Mouse (Mus musculus) midbrain, embryonic 16.5 days (tissue): ENCODE results near the gene Shank2. TPM values are rescaled to one million over a fixed set of nuclear protein-coding genes. Genes with fewer than 3 reads are reported as not detected.
A peak's percentile ranks its signal among the peaks of the same experiment; 100 is the strongest.

Experiments
- ATAC-seq: fragments of 200-750 bp; cut with Nextera tagmentation; 2 replicates; pipeline ENCODE4 v1.8.0; 2017; ENCODE audit warnings: moderate TSS enrichment
- H3K27ac ChIP-seq: fragments of 300-500 bp; sonication (generic); 2 replicates; pipeline ENCODE4 v1.5.1; 2014; ENCODE audit warnings: mild to moderate bottlenecking, low read length, mixed read lengths
- H3K27me3 ChIP-seq: fragments of 300-500 bp; sonication (generic); 2 replicates; pipeline ENCODE4 v1.6.1; 2014; ENCODE audit warnings: low read depth, low read length, mixed read lengths; ENCODE audit not compliant: control insufficient read depth, insufficient read depth
- H3K36me3 ChIP-seq: fragments of 300-500 bp; sonication (generic); 2 replicates; pipeline ENCODE4 v1.6.1; 2014; ENCODE audit warnings: mild to moderate bottlenecking, low read length, moderate library complexity, mixed read lengths; ENCODE audit not compliant: control insufficient read depth, insufficient read depth
- H3K4me1 ChIP-seq: fragments of 300-500 bp; sonication (generic); 2 replicates; pipeline ENCODE4 v1.6.1; 2014; ENCODE audit warnings: mild to moderate bottlenecking, low read length, mixed read lengths; ENCODE audit not compliant: control insufficient read depth, insufficient read depth
- H3K4me2 ChIP-seq: fragments of 300-500 bp; sonication (generic); 2 replicates; pipeline ENCODE4 v1.6.1; 2014; ENCODE audit warnings: mild to moderate bottlenecking, low read length, mixed read lengths
- H3K4me3 ChIP-seq: fragments of 300-500 bp; sonication (generic); 2 replicates; pipeline ENCODE4 v1.5.1; 2014; ENCODE audit warnings: low read depth, mild to moderate bottlenecking, low read length, moderate library complexity, mixed read lengths
- H3K9ac ChIP-seq: fragments of 300-500 bp; sonication (generic); 2 replicates; pipeline ENCODE4 v1.6.1; 2014; ENCODE audit warnings: low read depth, low read length, mixed read lengths
- H3K9me3 ChIP-seq: fragments of 300-500 bp; sonication (generic); replicated peaks from 2 replicates; pipeline ENCODE4 v1.6.1; 2014; ENCODE audit warnings: mild to moderate bottlenecking, low read length, mixed read lengths; ENCODE audit not compliant: control insufficient read depth, poor library complexity, severe bottlenecking
- WGBS: fragments of 180-500 bp; shearing (Covaris S2); extraction: QIAGEN DNeasy Blood & Tissue Kit; methylation state at CpG from one replicate; pipeline ENCODE4 v1.1.7; 2014; 5-methylcytosine and 5-hydroxymethylcytosine counted together
- polyA plus RNA-seq: library from polyadenylated mRNA; unstranded; fragments of >200 nt; fragmentation: Nextera tagmentation; extraction: Ambion mirVana; gene quantifications from 2 replicates; pipeline ENCODE4 v1.2.1, GENCODE M21; 2015

Gene Shank2
- polyA plus RNA-seq, 1 experiment from 2014 or later, result 10.5 TPM

DNA sequence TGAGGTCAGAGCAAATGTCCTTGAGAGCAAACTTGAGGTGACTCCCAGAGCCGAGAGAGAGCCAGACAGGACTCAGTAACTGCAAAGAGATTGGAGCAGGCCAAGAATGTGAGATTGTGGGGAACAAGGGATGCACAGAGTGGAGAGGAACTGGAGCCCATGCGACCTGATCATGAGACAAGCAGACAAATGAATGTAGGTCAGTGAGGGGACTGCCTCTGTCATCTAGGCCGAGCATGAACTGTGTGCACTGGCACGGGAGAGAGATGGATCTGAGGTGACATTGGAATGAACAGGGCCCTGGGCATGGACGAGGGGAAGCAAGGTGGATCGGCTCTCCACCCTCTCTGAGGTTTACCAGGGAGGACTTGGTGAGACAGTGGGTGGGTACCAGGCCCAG, 260.9 kb downstream of the Shank2 start:
- WGBS, result 78% methylated on average over 6 of the region's 6 CpGs
- Histone ChIP-seq H3K27me3 (no peaks in the 10 kb centered on the region), H3K36me3 (no peaks in the 10 kb centered on the region; the same call in 1 of the 2 replicates), H3K9me3 (no peaks in the 10 kb centered on the region), H3K27ac (no peak overlapping the region), H3K4me1 (peaks cover 5% of the 10 kb centered on the region), H3K4me3 (no peak overlapping the region), H3K9ac (no peak overlapping the region), H3K4me2 (no peak overlapping the region)
- no peak for ATAC-seq

GRCm38 (mm10) chr7:144266745-144267144, 265.0 kb downstream of the Shank2 start:
- WGBS, result 78% methylated on average over 7 of the region's 7 CpGs
- no peak for ATAC-seq

DNA sequence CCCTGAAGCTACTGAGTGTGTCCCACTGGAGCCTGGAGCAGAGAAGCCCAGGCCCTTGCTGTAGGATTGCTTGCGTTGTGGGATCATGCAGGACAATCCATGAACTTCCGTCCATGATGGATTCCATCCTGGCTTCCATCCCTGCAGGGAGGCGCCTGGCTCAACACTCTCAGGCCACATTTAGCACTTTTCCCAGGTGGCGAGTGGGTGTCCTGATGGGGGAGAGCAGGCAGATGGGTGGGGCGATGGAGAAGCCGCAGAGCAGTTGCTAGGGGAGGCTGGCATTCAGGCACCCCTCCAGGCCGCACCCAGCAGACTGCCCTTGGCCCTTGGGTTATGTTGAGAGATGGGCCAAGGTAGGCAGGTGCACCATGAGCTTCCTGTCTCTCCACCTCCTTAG, 266.6 kb downstream of the Shank2 start:
- Histone ChIP-seq H3K9me3 (no peaks in the 10 kb centered on the region), H3K27ac (no peak overlapping the region), H3K36me3 (no peaks in the 10 kb centered on the region), H3K27me3 (no peaks in the 10 kb centered on the region), H3K9ac (no peak overlapping the region), H3K4me2 (no peak overlapping the region), H3K4me3 (no peak overlapping the region), H3K4me1 (no peaks in the 10 kb centered on the region)
- 89% methylated on average over 7 of the region's 7 CpGs for WGBS
- no peak for ATAC-seq

More at GRCm38 (mm10) chr7:144266745-144267144, 265.0 kb downstream of the Shank2 start:
- no peak overlapping the region for H3K27ac ChIP-seq
- H3K4me1 ChIP-seq, result no peaks in the 10 kb centered on the region
- H3K27me3 ChIP-seq, result no peaks in the 10 kb centered on the region
- H3K9ac ChIP-seq, result no peak overlapping the region
- no peaks in the 10 kb centered on the region for H3K36me3 ChIP-seq
- H3K4me3 ChIP-seq, result no peak overlapping the region
- no peaks in the 10 kb centered on the region for H3K9me3 ChIP-seq
- H3K4me2 ChIP-seq, result no peak overlapping the region

DNA sequence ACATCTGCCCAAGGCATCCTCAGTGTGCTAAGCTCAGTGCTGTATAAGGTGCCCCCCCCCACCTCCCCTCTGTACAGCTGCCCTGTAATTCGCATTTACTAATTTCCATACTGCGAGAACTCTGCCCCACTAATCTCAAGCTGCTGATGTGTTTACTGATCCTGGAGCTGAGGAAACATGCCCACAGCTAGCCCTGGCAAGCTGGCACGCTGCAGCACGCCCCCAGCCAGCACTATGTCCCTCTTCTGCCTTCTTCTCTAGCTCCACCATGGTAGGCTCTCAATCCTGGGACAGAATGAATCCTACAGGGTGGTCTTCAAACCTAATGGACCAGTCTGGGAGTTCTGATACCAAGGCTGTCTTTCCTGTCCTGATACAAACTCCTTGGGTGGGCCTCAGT, 267.1 kb downstream of the Shank2 start:
- H3K4me3 ChIP-seq, result no peak overlapping the region
- no peaks in the 10 kb centered on the region for H3K9me3 ChIP-seq
- no peak overlapping the region for H3K4me2 ChIP-seq
- H3K4me1 ChIP-seq, result no peaks in the 10 kb centered on the region
- no peaks in the 10 kb centered on the region for H3K27me3 ChIP-seq
- ATAC-seq, result no peak
- H3K9ac ChIP-seq, result no peak overlapping the region
- no peak overlapping the region for H3K27ac ChIP-seq
- no peaks in the 10 kb centered on the region for H3K36me3 ChIP-seq
- WGBS, result 74% methylated on average over 4 of the region's 4 CpGs

- H3K36me3 ChIP-seq, result no peaks in the 10 kb centered on the region
- ATAC-seq, result no peak
- WGBS, result 94% methylated on average over 2 of the region's 2 CpGs
- H3K4me3 ChIP-seq, result no peak overlapping the region
- no peak overlapping the region for H3K9ac ChIP-seq
- H3K27me3 ChIP-seq, result no peaks in the 10 kb centered on the region
- no peak overlapping the region for H3K27ac ChIP-seq
- H3K4me2 ChIP-seq, result no peak overlapping the region
- H3K4me1 ChIP-seq, result no peaks in the 10 kb centered on the region
- H3K9me3 ChIP-seq, result no peaks in the 10 kb centered on the region
Observed at GRCm38 (mm10) chr7:144271074-144271473, 269.3 kb downstream of the Shank2 start.

GRCm38 (mm10) chr7:144278703-144279102, 277.0 kb downstream of the Shank2 start:
- Histone ChIP-seq H3K27me3 (no peaks in the 10 kb centered on the region), H3K4me3 (no peak overlapping the region), H3K27ac (no peak overlapping the region), H3K9me3 (no peaks in the 10 kb centered on the region), H3K9ac (no peak overlapping the region), H3K4me1 (peaks cover 7% of the 10 kb centered on the region), H3K36me3 (no peaks in the 10 kb centered on the region), H3K4me2 (no peak overlapping the region)
- no peak for ATAC-seq
- WGBS, result 71% methylated on average over 4 of the region's 4 CpGs

- peak; percentile 27 for ATAC-seq
- peaks cover 43% of the 10 kb centered on the region for H3K4me1 ChIP-seq
- no peaks in the 10 kb centered on the region for H3K27me3 ChIP-seq
- peak overlapping the region; percentile 96 for H3K27ac ChIP-seq
- H3K4me3 ChIP-seq, result peak overlapping the region; percentile 54
- H3K9ac ChIP-seq, result peak overlapping the region; percentile 83
- H3K4me2 ChIP-seq, result peak overlapping the region; percentile 68
- WGBS, result 3% methylated on average over 6 of the region's 6 CpGs
- H3K36me3 ChIP-seq, result no peaks in the 10 kb centered on the region
- no peaks in the 10 kb centered on the region for H3K9me3 ChIP-seq
Observed at GRCm38 (mm10) chr7:144283701-144284100, 282.0 kb downstream of the Shank2 start.

DNA sequence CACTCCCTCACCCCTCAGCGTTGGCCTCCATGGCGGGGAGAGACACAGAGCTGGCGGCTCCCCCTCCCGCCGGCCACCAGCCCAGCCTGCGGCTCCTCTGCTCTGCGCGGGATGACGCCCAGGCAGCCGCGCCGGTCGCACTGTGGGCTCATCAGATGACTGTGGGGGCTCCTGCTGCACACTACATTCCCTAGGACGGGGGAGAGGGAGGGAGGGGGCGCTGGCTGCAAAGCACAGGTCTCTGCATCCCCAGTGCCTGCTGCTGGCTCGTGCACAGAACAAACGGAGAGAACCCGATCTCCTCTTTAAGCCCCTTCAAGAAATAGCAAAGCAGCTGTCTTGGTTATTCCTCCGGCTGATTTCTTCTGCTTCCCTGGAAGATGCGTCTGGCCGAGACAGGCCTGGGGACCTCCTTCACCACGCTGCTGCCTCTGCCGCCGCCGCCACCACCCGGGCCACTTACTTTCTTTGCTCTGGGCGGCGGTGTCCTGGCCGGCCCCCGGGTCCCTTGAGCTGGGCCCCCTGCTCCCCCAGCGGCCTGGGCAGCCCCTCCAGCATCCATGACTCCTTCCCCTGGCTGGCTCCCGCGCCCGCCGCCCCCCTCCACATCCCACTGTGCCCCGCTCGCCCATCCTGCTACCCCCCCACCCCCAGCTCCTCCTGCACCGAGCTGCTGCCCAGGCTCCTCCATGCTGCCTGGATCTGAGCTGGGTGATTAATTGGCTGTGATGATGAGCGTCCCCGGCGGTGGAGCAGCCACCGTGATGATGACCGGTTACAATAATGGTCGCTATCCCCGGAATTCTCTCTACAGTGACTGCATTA, 282.7 kb downstream of the Shank2 start:
- Histone ChIP-seq H3K4me1 (peaks cover 48% of the 10 kb centered on the region), H3K4me3 (peak overlapping the region; percentile 54), H3K4me2 (peak overlapping the region; percentile 68), H3K9me3 (no peaks in the 10 kb centered on the region), H3K27me3 (no peaks in the 10 kb centered on the region), H3K36me3 (no peaks in the 10 kb centered on the region), H3K27ac (peak overlapping the region; percentile 96), H3K9ac (peak overlapping the region; percentile 83)
- WGBS, result under 1% methylated on average over 38 of the region's 45 CpGs
- ATAC-seq, result peak; percentile 88

DNA sequence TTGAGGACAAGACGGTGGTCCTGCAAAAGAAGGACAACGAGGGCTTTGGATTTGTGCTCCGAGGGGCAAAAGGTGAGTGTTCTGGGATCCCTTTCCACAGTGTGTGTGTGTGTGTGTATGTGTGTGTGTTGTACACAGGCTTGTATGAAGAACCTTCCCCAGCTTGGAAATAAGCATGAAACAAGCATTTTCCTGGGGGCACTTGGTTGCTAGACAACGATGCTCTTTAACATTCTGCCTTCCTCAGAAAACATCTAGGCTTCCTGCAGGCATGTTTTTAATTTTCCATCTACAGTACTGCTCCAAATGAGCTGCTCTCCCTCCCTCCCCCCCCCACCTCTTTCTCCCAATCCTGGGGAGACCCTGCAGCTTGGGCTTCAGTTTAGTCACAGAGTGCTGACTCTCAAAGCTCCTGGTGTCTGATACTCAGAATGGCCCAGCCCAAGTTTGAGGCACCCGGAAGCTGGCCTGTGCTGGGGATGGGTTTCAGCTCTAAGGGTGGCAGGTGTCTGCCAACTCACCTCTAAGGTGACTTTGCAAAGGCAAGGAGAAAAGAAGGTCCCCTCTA, 283.4 kb downstream of the Shank2 start:
- Histone ChIP-seq H3K9ac (peak overlapping the region; percentile 83), H3K36me3 (no peaks in the 10 kb centered on the region), H3K27ac (peak overlapping the region; percentile 96), H3K4me1 (peaks cover 49% of the 10 kb centered on the region), H3K4me2 (peak overlapping the region; percentile 68), H3K4me3 (peak overlapping the region; percentile 54), H3K9me3 (no peaks in the 10 kb centered on the region), H3K27me3 (no peaks in the 10 kb centered on the region)
- ATAC-seq, result peak; percentile 39
- WGBS, result 11% methylated on average over 5 of the region's 5 CpGs
